Mouse (Mus musculus) embryo, embryonic 11.5 days (tissue): ENCODE measurements at regions not wholly inside any gene's neighbourhood (a gene's known extent, or its start where the extent isn't known, plus 50 kb on each side); places are given as distances from the start of the nearest gene placed in this dataset.

Experiments
- DNase-seq: peaks from one replicate; pipeline ENCODE4 v3.0.0-alpha.2; 2012; ENCODE audit warnings: low read depth, low spot score

GRCm38 (mm10) chr1:174999265-175000200 is 77.9 kb upstream of the Grem2 start:
- peak; percentile 31 for DNase-seq

- no peak for DNase-seq
Observed at GRCm38 (mm10) chr1:174992520-174992919, 70.9 kb upstream of the Grem2 start.

- no peak for DNase-seq
Observed at GRCm38 (mm10) chr1:174988590-174988989, 67.0 kb upstream of the Grem2 start.

GRCm38 (mm10) chr1:174971895-174972294 is 50.3 kb upstream of the Grem2 start:
- DNase-seq: peak; percentile 1
